ENCODE assay signal across 30 mouse cellular contexts in the genomic region with DNA sequence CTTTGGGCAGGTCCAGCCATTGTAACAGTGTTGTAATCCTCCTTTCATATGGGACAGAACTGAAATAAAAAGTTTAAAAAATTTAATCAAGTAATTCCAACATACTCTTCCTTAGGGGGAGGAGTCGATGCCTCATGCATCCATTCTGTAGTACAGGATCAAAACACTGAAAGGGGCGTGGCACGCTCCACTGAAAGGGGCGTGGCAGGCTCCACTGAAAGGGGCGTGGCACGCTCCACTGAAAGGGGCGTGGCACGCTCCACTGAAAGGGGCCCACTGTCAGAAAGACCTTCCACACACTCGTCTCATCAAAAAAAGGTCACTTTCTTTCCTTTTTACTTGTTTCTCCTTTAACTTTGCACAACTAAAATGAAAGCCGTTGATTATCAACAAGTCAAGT. TPM values are rescaled to one million over a fixed set of nuclear protein-coding genes. Genes with fewer than 3 reads are reported as not detected.
DNase-seq lines count a peak whose midpoint lies in the region; ATAC-seq and TF ChIP-seq lines count a peak whose summit lies in the region.
"Had no signal": no experiment of that assay in that cellular context is flagged by ENCODE, and none has a peak within 500 bp of the region (broad histone marks: within the 10 kb centered on the region; RNA-seq: fewer than 3 reads in every experiment).

No protein-coding gene starts in this region.

- H3K4me2 ChIP-seq in stomach, embryonic 14.5 days (replicated peaks; ENCODE audit: low read depth, low read length): no peak overlapping the region
- H3K4me2 ChIP-seq in stomach, postnatal 0 days (replicated peaks; ENCODE audit: low read depth): no peak overlapping the region
- no peak overlapping the region; the same call in 1 of the 2 replicates for H3K4me2 ChIP-seq in liver, embryonic 15.5 days
- H3K4me2 ChIP-seq: embryonic facial prominence, embryonic 15.5 days; intestine, embryonic 15.5 days; limb, embryonic 15.5 days; lung, embryonic 15.5 days; midbrain, embryonic 11.5 days; neural tube, embryonic 12.5 days had no signal

- H3K4me1 ChIP-seq in stomach, embryonic 14.5 days (ENCODE audit: control insufficient read depth, insufficient read depth, low read length): no peaks in the 10 kb centered on the region
- no peaks in the 10 kb centered on the region for H3K4me1 ChIP-seq in stomach, postnatal 0 days (replicated peaks; ENCODE audit: control insufficient read depth, insufficient read depth)
- H3K4me1 ChIP-seq in liver, embryonic 15.5 days (replicated peaks): peaks cover 12% of the 10 kb centered on the region
- H3K4me1 ChIP-seq: lung, embryonic 15.5 days; neural tube, embryonic 12.5 days had no signal

- H3K27me3 ChIP-seq in stomach, embryonic 14.5 days (ENCODE audit: control insufficient read depth, insufficient read depth, low read length): no peaks in the 10 kb centered on the region
- no peaks in the 10 kb centered on the region for H3K27me3 ChIP-seq in stomach, postnatal 0 days (ENCODE audit: control insufficient read depth, insufficient read depth, low read length)
- H3K27me3 ChIP-seq in liver, embryonic 15.5 days: no peaks in the 10 kb centered on the region
- H3K27me3 ChIP-seq: embryonic facial prominence, embryonic 15.5 days; intestine, embryonic 15.5 days; limb, embryonic 15.5 days; lung, embryonic 15.5 days; neural tube, embryonic 12.5 days had no signal

- 0 out of 2 replicates have a peak, but pooled peaks have one; percentile 33 for ATAC-seq in stomach, embryonic 14.5 days (ENCODE audit: insufficient number of reproducible peaks, insufficient read depth, low FRiP score, low read depth)
- no peak for ATAC-seq in stomach, postnatal 0 days (ENCODE audit: low FRiP score, low TSS enrichment)
- ATAC-seq in liver, embryonic 15.5 days (ENCODE audit: insufficient read depth): 0 out of 2 replicates have a peak, but pooled peaks have one; percentile 37
- ATAC-seq: forebrain, embryonic 14.5 days; hindbrain, embryonic 16.5 days; intestine, embryonic 15.5 days; midbrain, embryonic 16.5 days; Patski had no signal

- H3K27ac ChIP-seq in stomach, embryonic 14.5 days (ENCODE audit: low read length): no peak overlapping the region
- no peak overlapping the region for H3K27ac ChIP-seq in stomach, postnatal 0 days (replicated peaks)
- H3K27ac ChIP-seq in liver, embryonic 15.5 days (replicated peaks): no peak overlapping the region
- H3K27ac ChIP-seq: embryonic facial prominence, embryonic 10.5 days; embryonic facial prominence, embryonic 15.5 days; heart, adult 2 months; intestine, embryonic 15.5 days; limb, embryonic 10.5 days; limb, embryonic 15.5 days; lung, embryonic 15.5 days; neural tube, embryonic 12.5 days had no signal

- intact Hi-C loops in left cerebral cortex, postnatal 25 days (cut with DNase I): no loop called here

- no peak for TF ChIP-seq CTCF in stomach, postnatal 0 days (IDR thresholded peaks at IDR 0.05; ENCODE audit: low read depth)

- H3K9me3 ChIP-seq in stomach, embryonic 14.5 days (ENCODE audit: control insufficient read depth, low read depth, low read length): no peaks in the 10 kb centered on the region
- H3K9me3 ChIP-seq in stomach, postnatal 0 days (ENCODE audit: control insufficient read depth, low read length): no peaks in the 10 kb centered on the region
- no peaks in the 10 kb centered on the region for H3K9me3 ChIP-seq in liver, embryonic 15.5 days (replicated peaks)
- H3K9me3 ChIP-seq: embryonic facial prominence, embryonic 15.5 days; intestine, embryonic 15.5 days; limb, embryonic 10.5 days; limb, embryonic 15.5 days; lung, embryonic 15.5 days; neural tube, embryonic 12.5 days had no signal

- no peaks in the 10 kb centered on the region for H3K36me3 ChIP-seq in stomach, embryonic 14.5 days (ENCODE audit: control insufficient read depth, insufficient read depth, low read length)
- H3K36me3 ChIP-seq in stomach, postnatal 0 days (ENCODE audit: control insufficient read depth, insufficient read depth, low read length): no peaks in the 10 kb centered on the region
- no peaks in the 10 kb centered on the region; the same call in 1 of the 2 replicates for H3K36me3 ChIP-seq in liver, embryonic 15.5 days (replicated peaks)
- H3K36me3 ChIP-seq: embryonic facial prominence, embryonic 15.5 days; intestine, embryonic 15.5 days; limb, embryonic 15.5 days; lung, embryonic 15.5 days had no signal

- DNase-seq in stomach, postnatal 0 days (ENCODE audit: low spot score): no peak
- peak; percentile 85 for DNase-seq in ZHBTc4 (ENCODE audit: low read depth, low spot score)
- no peak for DNase-seq in left cerebral cortex, postnatal 25 days (ENCODE audit: low spot score in 2 of 2)
- no peak for DNase-seq in gastrocnemius, postnatal 25 days
- DNase-seq: adrenal gland, postnatal 36 days; B cell, adult 2 months; cerebellum, adult 18-20 months; cerebellum, postnatal 25 days; gastrocnemius, postnatal 36 days; heart, adult 2 months; heart, postnatal 14 days; kidney, adult 2 months; kidney, postnatal 4 days; right cerebral cortex, adult 18-20 months; right cerebral cortex, postnatal 4 days had no signal

- H3K4me3 ChIP-seq in stomach, embryonic 14.5 days (ENCODE audit: low read depth, low read length): no peak overlapping the region
- H3K4me3 ChIP-seq in stomach, postnatal 0 days (ENCODE audit: low read depth, low read length): no peak overlapping the region
- H3K4me3 ChIP-seq in liver, embryonic 15.5 days (replicated peaks): no peak overlapping the region
- H3K4me3 ChIP-seq: embryonic facial prominence, embryonic 10.5 days; embryonic facial prominence, embryonic 15.5 days; heart, adult 2 months; intestine, embryonic 15.5 days; limb, embryonic 10.5 days; limb, embryonic 15.5 days; lung, embryonic 15.5 days; neural tube, embryonic 12.5 days had no signal

- H3K9ac ChIP-seq in stomach, embryonic 14.5 days (replicated peaks; ENCODE audit: low read depth, low read length): no peak overlapping the region
- no peak overlapping the region for H3K9ac ChIP-seq in stomach, postnatal 0 days (ENCODE audit: low read length)
- no peak overlapping the region for H3K9ac ChIP-seq in liver, embryonic 15.5 days
- H3K9ac ChIP-seq: embryonic facial prominence, embryonic 15.5 days; intestine, embryonic 15.5 days; limb, embryonic 15.5 days; lung, embryonic 15.5 days; neural tube, embryonic 12.5 days had no signal

- WGBS in stomach, embryonic 14.5 days: 88% methylated on average over 10 of the region's 10 CpGs
- 85% methylated on average over 10 of the region's 10 CpGs for WGBS in stomach, postnatal 0 days
- WGBS in liver, embryonic 15.5 days (ENCODE audit: insufficient replicate concordance): 66% methylated on average over 10 of the region's 10 CpGs

- TF ChIP-seq EP300 in stomach, postnatal 0 days (optimal IDR thresholded peaks at IDR 0.05): no peak

RNA-seq across cellular contexts. Expression of a gene that starts 36.7 kb away (rescaled TPM):
- 9.1 and 9.3 TPM in 2 replicates for polyA plus RNA-seq in stomach, embryonic 14.5 days (2014; fragmentation: Nextera tagmentation; extraction: Ambion mirVana)
- 3.4 TPM in 2 replicates for polyA plus RNA-seq in stomach, postnatal 0 days (2015; fragmentation: Nextera tagmentation; extraction: Ambion mirVana)
- 5.7 and 6.1 TPM in 2 replicates for polyA plus RNA-seq in liver, embryonic 15.5 days (2015; fragmentation: Nextera tagmentation; extraction: Ambion mirVana)
- 1 to 10 TPM in 1 of 2 experiments, under 1 TPM in 1; 0.71 to 1.1 TPM for total RNA-seq in left cerebral cortex, postnatal 25 days (2021)
- total RNA-seq in gastrocnemius, postnatal 25 days (2021): 1 to 10 TPM; 2.1 to 2.6 TPM
- total RNA-seq: megakaryocyte, adult 5-6 weeks had no signal
